Mouse (Mus musculus) embryo, embryonic 11.5 days (tissue): ENCODE measurements around the gene Nrsn2.
"Not testable (repeated sequence)": the region's sequence is repeated elsewhere in the genome, so short reads cannot be mapped to it uniquely, and the experiment has no call there.

Experiments used
- DNase-seq: peaks from one replicate; pipeline ENCODE4 v3.0.0-alpha.2; 2012; ENCODE audit warnings: low read depth, low spot score

Nrsn2 gene

GRCm38 (mm10) chr2:152392786-152393185 lies 16.3 kb upstream of the Nrsn2 start:
- peak; percentile 57 for DNase-seq

GRCm38 (mm10) chr2:152384191-152384590 lies 7.8 kb upstream of the Nrsn2 start:
- no peak for DNase-seq

DNA sequence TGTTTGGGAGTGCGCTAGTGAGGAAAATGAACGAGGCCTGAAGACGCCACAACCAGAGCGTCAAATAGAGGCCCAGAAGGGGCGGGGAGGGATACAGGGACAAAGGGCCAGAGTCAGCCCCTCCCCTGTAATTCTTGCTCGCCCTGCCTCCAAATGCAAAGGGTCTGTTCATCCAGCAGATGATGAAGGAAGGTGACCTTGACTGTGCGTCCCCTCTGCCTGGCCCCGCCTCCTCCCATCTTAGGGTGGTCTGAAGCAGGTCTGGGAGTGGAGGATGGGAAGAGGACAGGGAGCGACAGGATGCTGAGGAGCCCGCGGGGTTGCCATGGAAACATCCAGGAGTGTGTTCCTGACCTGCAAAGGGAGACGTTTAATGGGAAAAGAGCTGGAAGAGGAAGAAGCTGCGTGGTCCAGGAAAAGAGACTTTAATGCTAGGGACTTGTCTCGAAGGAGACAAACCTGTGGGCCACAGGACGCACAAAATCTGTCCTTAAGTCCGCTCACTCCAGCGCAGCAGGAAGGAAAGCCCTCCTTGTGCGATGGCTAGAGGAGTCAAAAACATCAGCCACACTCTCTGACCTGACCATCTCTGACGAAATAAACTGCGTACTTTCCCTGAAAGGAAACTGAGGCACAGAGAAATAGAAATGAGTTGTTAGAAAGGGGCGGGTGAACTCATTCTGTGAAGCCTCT lies 640 bp downstream of the Nrsn2 start:
- peak; percentile 57 for DNase-seq

DNA sequence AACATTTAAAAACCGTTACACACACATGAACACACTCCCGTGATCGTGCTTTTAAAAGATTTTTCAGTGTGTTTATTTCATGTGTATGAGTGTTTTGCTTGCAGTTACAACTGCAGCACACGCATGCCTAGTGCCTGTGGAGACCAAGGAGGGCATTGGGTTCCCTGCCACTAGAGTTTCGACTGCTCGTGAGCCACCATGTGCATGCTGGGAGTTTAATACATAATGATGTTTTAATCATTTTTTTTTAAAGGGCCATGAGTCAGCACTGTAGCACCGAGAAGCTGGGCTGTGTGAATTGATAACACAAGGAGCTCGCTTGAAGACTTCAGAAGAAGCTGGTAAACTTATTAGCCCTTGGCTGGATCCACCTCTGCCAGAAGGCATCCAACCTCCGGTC lies 2.9 kb downstream of the Nrsn2 start:
- DNase-seq: no peak

DNA sequence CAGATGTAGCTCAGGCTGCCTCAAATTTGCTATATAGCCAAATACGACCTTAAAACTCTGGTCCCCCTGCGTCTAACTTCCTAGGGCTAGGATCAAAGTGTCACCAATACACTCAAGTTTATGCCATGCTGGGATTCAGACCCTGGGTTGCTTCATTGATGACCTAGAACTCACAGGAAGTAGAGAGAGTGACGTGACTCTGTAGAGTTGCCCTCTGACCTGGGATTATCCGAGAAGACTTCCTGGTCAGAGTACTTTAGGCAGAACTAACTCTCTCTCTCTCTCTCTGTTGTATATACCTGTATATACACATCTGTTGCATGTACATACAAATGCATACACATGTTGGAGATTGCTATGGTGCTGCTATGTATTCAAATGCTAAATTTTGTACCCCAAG lies 3.8 kb downstream of the Nrsn2 start:
- DNase-seq: no peak

DNA sequence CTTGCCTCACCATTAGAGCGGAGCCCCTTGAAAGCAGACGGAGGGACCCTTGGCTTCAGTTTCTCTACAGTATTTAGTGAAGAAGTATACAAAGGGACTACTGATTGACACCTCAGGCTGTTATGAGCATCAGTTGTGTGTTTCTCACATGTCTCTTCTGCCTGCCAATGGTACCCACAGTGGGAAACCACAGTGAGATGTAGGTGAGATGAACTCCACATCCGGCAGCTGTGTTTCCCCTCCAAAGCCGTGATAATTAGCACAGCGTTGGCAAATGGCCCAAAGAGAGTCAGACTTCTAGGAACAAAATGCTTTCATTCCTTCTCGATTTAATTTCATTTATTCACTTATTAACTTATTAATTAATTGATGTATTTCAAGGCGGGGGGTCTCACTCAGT lies 4.3 kb downstream of the Nrsn2 start:
- no peak for DNase-seq

- DNase-seq: peak; percentile 68
Measured at GRCm38 (mm10) chr2:152368532-152369140, 7.8 kb downstream of the Nrsn2 start.

DNA sequence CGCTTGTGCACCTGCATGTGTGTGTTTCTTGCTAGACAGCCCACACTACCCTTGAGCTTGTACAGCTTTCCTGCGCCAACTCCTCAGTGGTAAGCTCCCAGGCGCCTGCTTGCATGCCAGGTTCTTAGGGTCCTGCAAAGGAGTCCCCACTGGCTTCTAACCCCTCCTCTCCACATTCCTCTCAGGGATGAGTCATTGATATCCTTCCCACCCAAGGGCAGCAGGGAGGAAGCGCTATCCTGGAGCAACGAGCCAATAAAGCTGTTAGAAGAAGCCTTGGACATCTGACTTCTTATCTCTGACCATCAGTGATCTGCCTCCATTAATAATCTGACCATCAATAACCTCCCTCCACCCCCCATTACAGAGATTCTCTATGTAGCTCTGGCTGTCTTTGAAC lies 8.5 kb downstream of the Nrsn2 start:
- DNase-seq: no peak

- DNase-seq: peak; percentile 70
Measured at GRCm38 (mm10) chr2:152363245-152364147, 12.9 kb downstream of the Nrsn2 start.

GRCm38 (mm10) chr2:152361193-152361592 lies 15.2 kb downstream of the Nrsn2 start:
- DNase-seq: no peak

- no peak for DNase-seq
Measured at GRCm38 (mm10) chr2:152360271-152360775, 16.1 kb downstream of the Nrsn2 start.

GRCm38 (mm10) chr2:152359616-152360015 lies 16.8 kb downstream of the Nrsn2 start:
- DNase-seq: no peak

GRCm38 (mm10) chr2:152358977-152359376 lies 17.5 kb downstream of the Nrsn2 start:
- DNase-seq: not testable (repeated sequence)

DNA sequence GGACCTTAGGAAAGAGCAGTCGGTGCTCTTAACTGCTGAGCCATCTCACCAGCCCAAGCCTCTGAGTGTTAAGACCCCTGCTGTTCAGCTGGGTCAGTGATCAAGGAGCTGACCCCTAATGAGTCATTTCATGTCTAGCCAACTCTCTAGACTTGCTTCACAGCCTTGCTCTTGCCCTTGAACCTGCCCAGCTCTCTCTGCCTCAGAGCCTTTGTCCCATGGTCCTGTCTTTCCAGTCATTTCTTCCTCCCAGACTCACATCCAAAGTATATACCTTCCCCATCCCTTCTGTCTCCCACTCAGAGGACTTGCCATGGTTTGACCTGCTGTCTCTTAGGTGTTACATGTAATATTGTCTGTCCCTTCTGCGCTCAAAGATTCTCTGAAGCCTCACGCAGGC lies 19.2 kb downstream of the Nrsn2 start:
- DNase-seq: no peak

GRCm38 (mm10) chr2:152349842-152350540 lies 26.4 kb downstream of the Nrsn2 start:
- no peak for DNase-seq

- DNase-seq: no peak
Measured at GRCm38 (mm10) chr2:152349205-152349604, 27.2 kb downstream of the Nrsn2 start.

GRCm38 (mm10) chr2:152347722-152348121 lies 28.7 kb downstream of the Nrsn2 start:
- DNase-seq: no peak

- no peak for DNase-seq
Measured at GRCm38 (mm10) chr2:152346776-152347465, 29.5 kb downstream of the Nrsn2 start.

DNA sequence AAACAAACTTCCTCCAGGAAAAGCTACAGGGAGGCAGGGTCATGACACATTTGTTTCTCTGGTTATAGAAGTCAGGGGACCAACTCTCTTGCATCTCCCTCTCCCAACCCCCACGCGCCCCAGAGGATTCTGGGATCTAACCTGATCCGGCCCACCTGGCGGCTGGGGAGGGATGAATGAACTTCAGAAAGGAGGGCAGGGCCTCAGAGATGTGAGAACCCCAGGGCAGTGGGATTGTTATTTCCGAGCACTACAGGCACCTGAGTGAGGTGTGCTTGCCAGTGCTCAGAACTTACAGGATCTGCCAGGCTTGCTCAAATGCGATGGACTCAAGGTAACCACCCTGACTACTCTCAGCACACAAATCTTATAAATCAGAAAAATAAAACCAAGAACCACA lies 31.0 kb downstream of the Nrsn2 start:
- DNase-seq: no peak

GRCm38 (mm10) chr2:152344909-152345308 lies 31.5 kb downstream of the Nrsn2 start:
- DNase-seq: no peak

DNA sequence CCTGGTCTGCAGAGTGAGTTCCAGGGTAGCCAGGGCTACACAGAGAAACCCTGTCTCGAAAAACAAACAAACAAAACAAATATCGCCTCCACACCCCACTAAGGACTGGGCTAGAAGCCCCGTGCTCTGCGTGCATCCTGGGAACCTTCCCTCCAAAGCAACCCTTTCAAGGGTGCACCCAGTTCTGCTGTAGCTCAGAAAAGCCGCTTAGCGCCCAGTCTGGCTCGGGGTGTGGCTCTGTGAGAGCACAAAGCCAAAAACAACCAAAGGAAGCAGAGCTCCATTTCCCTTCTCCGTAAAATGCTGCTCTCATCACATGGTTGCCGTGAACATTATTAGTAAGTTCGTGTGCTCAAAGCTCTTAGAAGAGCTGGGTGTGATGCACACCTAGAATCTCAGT lies 32.1 kb downstream of the Nrsn2 start:
- DNase-seq: no peak
